Mouse (Mus musculus) stomach, postnatal 0 days (tissue): ENCODE measurements around the gene Rho.

Experiments
- CTCF ChIP-seq: IDR thresholded peaks from 2 replicates; pipeline ENCODE4 v1.5.1; 2016; ENCODE audit warnings: antibody characterized with exemption, low read depth, mild to moderate bottlenecking, moderate library complexity
- EP300 ChIP-seq: optimal IDR thresholded peaks from 2 replicates; pipeline ENCODE3; 2016; ENCODE audit warnings: antibody characterized with exemption

GRCm38 (mm10) chr6:115973139-115973875 is 41.8 kb downstream of the Rho start:
- no peak for TF ChIP-seq CTCF
- no peak for TF ChIP-seq EP300
